Mouse (Mus musculus) liver, postnatal 0 days (tissue): ENCODE measurements around the gene Fermt2. TPM values are rescaled to one million over a fixed set of nuclear protein-coding genes. Genes with fewer than 3 reads are reported as not detected.
A peak's percentile ranks its signal among the peaks of the same experiment; 100 is the strongest.

Experiments used
- ATAC-seq: fragments of 200-750 bp; cut with Nextera tagmentation; 2 replicates; pipeline ENCODE4 v1.8.0; 2017; ENCODE audit warnings: mild to moderate bottlenecking, moderate library complexity
- DNase-seq: peaks from one replicate; pipeline ENCODE4 v3.0.0-alpha.2; 2016
- H3K27ac ChIP-seq: fragments of 300-500 bp; sonication (generic); 2 replicates; pipeline ENCODE4 v1.5.1; 2014; ENCODE audit warnings: antibody characterized with exemption, moderate library complexity, mild to moderate bottlenecking, low read depth
- H3K27me3 ChIP-seq: fragments of 300-500 bp; sonication (generic); 2 replicates; pipeline ENCODE4 v1.6.1; 2014; ENCODE audit warnings: low read length, control low read depth, mixed read lengths; ENCODE audit not compliant: insufficient read depth
- H3K36me3 ChIP-seq: fragments of 300-500 bp; sonication (generic); replicated peaks from 2 replicates; pipeline ENCODE4 v1.6.1; 2014; ENCODE audit warnings: mild to moderate bottlenecking, control low read depth, low read length, moderate library complexity, mixed read lengths; ENCODE audit not compliant: insufficient read depth
- H3K4me1 ChIP-seq: fragments of 300-500 bp; sonication (generic); 2 replicates; pipeline ENCODE4 v1.6.1; 2014; ENCODE audit warnings: antibody characterized with exemption, mild to moderate bottlenecking, control low read depth; ENCODE audit not compliant: insufficient read depth
- H3K4me2 ChIP-seq: fragments of 300-500 bp; sonication (generic); 2 replicates; pipeline ENCODE4 v1.6.1; 2014; ENCODE audit warnings: low read depth, mild to moderate bottlenecking, low read length, moderate library complexity, mixed read lengths
- H3K4me3 ChIP-seq: fragments of 300-500 bp; sonication (generic); 2 replicates; pipeline ENCODE4 v1.5.1; 2014; ENCODE audit warnings: low read depth, low read length
- H3K9ac ChIP-seq: fragments of 300-500 bp; sonication (generic); replicated peaks from 2 replicates; pipeline ENCODE4 v1.6.1; 2014; ENCODE audit warnings: mild to moderate bottlenecking, moderate library complexity
- H3K9me3 ChIP-seq: fragments of 300-500 bp; sonication (generic); 2 replicates; pipeline ENCODE4 v1.6.1; 2016; ENCODE audit warnings: mild to moderate bottlenecking, control low read depth, low read length, mixed read lengths
- CTCF ChIP-seq: sonication (generic); IDR thresholded peaks from 2 replicates; pipeline ENCODE4 v1.5.1; 2016; ENCODE audit warnings: antibody characterized with exemption, low read depth
- EP300 ChIP-seq: IDR thresholded peaks from 2 replicates; pipeline ENCODE4 v1.6.1; 2016; ENCODE audit warnings: antibody characterized with exemption, low read depth, mild to moderate bottlenecking
- WGBS: fragments of 180-500 bp; shearing (Covaris S2); extraction: QIAGEN DNeasy Blood & Tissue Kit; methylation state at CpG from one replicate; pipeline ENCODE4 v1.1.7; 2014; ENCODE audit not compliant: insufficient replicate concordance; 5-methylcytosine and 5-hydroxymethylcytosine counted together
- polyA plus RNA-seq: library from polyadenylated mRNA; unstranded; fragments of >200 nt; fragmentation: Nextera tagmentation; extraction: Ambion mirVana; gene quantifications from 2 replicates; pipeline ENCODE4 v1.2.1, GENCODE M21; 2015

The Fermt2 gene
- polyA plus RNA-seq, 1 experiment from 2014 or later: 76.8 TPM

DNA sequence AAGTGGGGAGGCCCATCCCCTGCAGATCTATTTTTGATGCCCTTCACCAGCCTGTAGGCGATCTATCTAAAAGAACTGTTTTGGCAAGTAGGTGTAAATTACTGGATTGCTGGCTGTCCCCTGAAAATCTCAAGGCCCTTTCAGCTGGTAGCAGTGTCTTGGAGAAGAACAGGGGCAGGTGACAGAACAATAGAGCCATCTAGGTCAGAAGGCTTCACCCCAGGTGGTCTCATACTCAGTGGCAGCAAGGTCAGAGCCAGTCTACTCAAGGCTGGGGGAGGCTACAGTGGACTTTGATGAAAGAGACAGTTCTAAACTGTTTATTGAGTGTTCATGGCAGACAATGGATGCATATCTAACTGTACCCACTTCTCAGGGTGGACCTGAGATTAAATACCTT is 29.1 kb upstream of the Fermt2 start:
- TF ChIP-seq CTCF: no peak
- TF ChIP-seq EP300: no peak
- ATAC-seq: no peak
- Histone ChIP-seq H3K36me3 (no peaks in the 10 kb centered on the region), H3K4me1 (no peaks in the 10 kb centered on the region), H3K4me3 (no peak overlapping the region), H3K27ac (no peak overlapping the region), H3K4me2 (no peak overlapping the region), H3K27me3 (no peaks in the 10 kb centered on the region), H3K9ac (no peak overlapping the region), H3K9me3 (no peaks in the 10 kb centered on the region)
- 79% methylated on average over 1 of the region's 1 CpGs for WGBS
- DNase-seq: no peak

DNA sequence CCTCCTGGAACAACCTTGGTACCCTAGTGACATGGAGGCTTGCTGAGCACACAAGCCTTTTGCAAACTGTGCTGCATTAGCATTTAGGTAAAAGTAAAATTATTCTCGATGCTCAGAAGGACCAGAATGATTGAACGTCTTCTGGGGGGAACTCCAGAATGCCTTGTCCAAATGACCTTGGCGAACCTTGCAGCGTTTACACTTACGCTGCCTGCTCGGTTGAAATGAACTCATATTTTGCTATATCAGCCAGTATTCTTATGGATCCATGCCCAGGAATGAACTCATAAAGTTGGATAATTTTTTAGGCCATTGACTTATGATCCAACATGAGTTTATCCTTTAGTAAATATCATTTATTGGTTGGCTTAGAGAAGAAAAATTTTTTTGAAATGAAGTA is 24.4 kb upstream of the Fermt2 start:
- H3K4me2 ChIP-seq: no peak overlapping the region
- no peaks in the 10 kb centered on the region; the same call in 1 of the 2 replicates for H3K4me1 ChIP-seq
- no peak overlapping the region for H3K9ac ChIP-seq
- DNase-seq (no peak), ATAC-seq (no peak)
- no peaks in the 10 kb centered on the region for H3K27me3 ChIP-seq
- H3K27ac ChIP-seq: no peak overlapping the region
- H3K9me3 ChIP-seq: no peaks in the 10 kb centered on the region
- TF ChIP-seq EP300 (no peak), CTCF (no peak)
- H3K4me3 ChIP-seq: no peak overlapping the region
- 76% methylated on average over 6 of the region's 6 CpGs for WGBS
- H3K36me3 ChIP-seq: no peaks in the 10 kb centered on the region

DNA sequence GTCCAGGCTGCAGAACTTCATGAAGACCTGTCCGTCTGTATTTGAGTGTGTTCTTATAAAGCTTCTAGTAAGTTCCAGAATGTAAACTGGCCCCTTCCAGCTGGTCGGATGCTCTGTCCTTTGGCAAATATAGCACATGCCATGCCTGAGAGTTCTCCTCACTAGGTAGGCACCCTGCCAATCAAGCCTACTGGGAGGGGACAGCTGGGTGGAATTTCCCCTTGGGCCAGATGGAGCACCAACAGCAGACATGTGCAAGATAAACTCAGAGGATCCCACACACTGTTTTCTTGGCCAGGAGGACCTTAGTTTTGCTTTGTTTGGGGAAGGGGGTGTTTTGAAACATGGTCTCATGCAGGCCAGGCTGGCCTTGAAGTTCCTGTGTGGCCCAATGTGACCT is 23.9 kb upstream of the Fermt2 start:
- DNase-seq (no peak), ATAC-seq (no peak)
- H3K36me3 ChIP-seq: no peaks in the 10 kb centered on the region
- H3K9me3 ChIP-seq: no peaks in the 10 kb centered on the region
- WGBS: 58% methylated on average over 2 of the region's 2 CpGs
- H3K9ac ChIP-seq: no peak overlapping the region
- H3K27ac ChIP-seq: no peak overlapping the region
- H3K4me1 ChIP-seq: no peaks in the 10 kb centered on the region; the same call in 1 of the 2 replicates
- TF ChIP-seq CTCF (no peak), EP300 (no peak)
- no peak overlapping the region for H3K4me3 ChIP-seq
- no peaks in the 10 kb centered on the region for H3K27me3 ChIP-seq
- no peak overlapping the region for H3K4me2 ChIP-seq

DNA sequence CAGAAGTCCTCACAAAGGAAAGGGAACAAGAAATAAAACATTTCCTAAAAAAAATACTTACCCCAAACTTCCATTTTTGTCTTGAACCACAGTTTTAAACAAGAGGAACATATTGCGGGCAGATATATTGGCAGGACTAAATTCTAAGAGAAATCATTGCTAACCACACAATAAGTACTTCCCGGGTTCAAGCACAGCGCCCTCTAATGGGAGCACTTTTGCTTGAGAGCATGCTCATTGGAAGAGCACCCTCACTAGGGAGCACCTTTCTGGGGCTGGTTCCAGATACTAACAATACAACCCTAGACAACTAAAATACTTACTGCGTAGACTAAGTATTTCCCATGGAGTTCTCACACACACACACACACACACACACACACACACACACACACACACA is 22.5 kb upstream of the Fermt2 start:
- H3K4me2 ChIP-seq: no peak overlapping the region
- WGBS: 72% methylated on average over 4 of the region's 4 CpGs
- DNase-seq: no peak
- no peak overlapping the region for H3K27ac ChIP-seq
- no peaks in the 10 kb centered on the region for H3K36me3 ChIP-seq
- no peaks in the 10 kb centered on the region for H3K27me3 ChIP-seq
- no peak overlapping the region for H3K4me3 ChIP-seq
- H3K9ac ChIP-seq: no peak overlapping the region
- no peak for TF ChIP-seq EP300
- no peaks in the 10 kb centered on the region for H3K9me3 ChIP-seq
- no peak for ATAC-seq
- H3K4me1 ChIP-seq: no peaks in the 10 kb centered on the region; the same call in 1 of the 2 replicates

DNA sequence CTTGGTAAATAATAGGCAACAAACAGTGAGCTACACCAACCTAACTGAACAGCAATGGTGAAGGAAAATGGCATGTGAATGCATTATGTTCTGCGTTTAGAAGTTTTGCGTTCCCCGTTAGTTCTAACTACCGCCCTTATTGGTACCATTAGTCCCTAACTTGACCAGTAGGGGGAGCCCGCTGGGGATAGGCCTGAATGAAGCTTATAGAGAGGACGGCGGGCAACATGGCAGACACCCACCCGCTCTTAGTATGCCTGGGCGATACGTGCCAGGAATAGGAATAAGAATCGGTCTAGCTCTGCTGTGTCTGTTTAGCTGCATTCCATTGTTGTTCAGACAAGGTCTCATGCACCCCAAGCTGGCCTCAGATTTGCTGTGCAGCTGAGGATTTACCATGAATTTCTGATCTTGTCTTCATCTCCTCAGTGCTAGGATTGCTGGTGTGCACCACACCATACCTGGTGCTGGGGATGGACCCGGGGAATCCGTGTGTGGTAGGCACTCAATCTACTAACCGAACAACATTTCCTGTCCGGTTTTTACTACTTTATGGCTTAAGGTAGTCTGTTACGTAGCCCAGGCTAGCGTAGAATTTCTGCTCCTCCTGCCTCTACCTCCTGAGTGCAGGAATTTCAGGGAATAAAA is 21.3 kb upstream of the Fermt2 start:
- ATAC-seq: no peak
- TF ChIP-seq EP300 (no peak), CTCF (peak; percentile 72)
- H3K4me3 ChIP-seq: no peak overlapping the region
- H3K36me3 ChIP-seq: no peaks in the 10 kb centered on the region
- H3K9me3 ChIP-seq: no peaks in the 10 kb centered on the region
- H3K4me1 ChIP-seq: peaks cover under 1% of the 10 kb centered on the region
- H3K9ac ChIP-seq: no peak overlapping the region
- H3K4me2 ChIP-seq: 0 out of 2 replicates have a peak overlapping the region, but pooled peaks have one; percentile 6
- no peaks in the 10 kb centered on the region for H3K27me3 ChIP-seq
- H3K27ac ChIP-seq: 0 out of 2 replicates have a peak overlapping the region, but pooled peaks have one; percentile 79
- 58% methylated on average over 17 of the region's 17 CpGs for WGBS
- DNase-seq: peak; percentile 43

DNA sequence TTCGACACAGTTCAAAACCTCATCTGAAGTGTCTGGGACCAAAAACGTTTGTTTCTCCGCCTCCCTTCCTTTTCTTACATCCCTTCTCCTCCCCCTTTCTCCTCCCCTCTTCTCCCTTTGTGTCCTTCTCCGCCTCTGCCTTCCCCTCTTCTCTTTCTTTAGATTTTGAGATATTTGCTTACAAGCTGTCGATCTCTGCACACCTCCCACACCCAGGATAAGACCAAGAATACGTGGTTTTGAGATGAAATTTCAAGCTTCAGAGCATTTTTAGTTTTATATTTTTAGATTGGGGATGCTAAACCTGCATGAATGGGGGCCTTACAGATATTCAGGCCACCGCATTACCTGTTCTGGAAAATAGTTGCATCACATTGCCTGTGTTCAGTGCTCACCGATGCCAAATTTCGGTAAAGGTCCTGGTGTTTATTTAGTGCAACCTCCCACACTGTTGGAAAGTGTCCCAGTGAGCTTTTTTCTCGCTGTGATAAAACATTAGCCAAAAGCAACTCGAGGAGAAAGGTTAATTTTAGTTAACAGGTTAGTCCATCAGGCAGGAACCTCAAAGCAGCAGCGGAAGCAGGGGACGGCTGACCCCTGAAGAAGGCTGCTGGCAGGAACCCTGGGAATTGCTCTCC is 20.2 kb upstream of the Fermt2 start:
- H3K9me3 ChIP-seq: no peaks in the 10 kb centered on the region
- H3K4me1 ChIP-seq: peaks cover 3% of the 10 kb centered on the region
- no peaks in the 10 kb centered on the region for H3K36me3 ChIP-seq
- TF ChIP-seq EP300 (peak; percentile 41; the same call in 1 of the 2 replicates), CTCF (no peak)
- peak overlapping the region; percentile 79 for H3K27ac ChIP-seq
- WGBS: 54% methylated on average over 13 of the region's 13 CpGs
- H3K9ac ChIP-seq: no peak overlapping the region
- H3K4me3 ChIP-seq: no peak overlapping the region
- H3K27me3 ChIP-seq: no peaks in the 10 kb centered on the region
- DNase-seq: peak; percentile 38
- ATAC-seq: peak; percentile 90
- no peak overlapping the region for H3K4me2 ChIP-seq
